Mouse (Mus musculus): Measurements from ENCODE around the gene Pax6. TPM values are rescaled to one million over a fixed set of nuclear protein-coding genes. Genes with fewer than 3 reads are reported as not detected.
A peak's percentile ranks its signal among the peaks of the same experiment; 100 is the strongest.

Pax6 gene
- polyA plus RNA-seq, 1 experiment from 2014 or later, result 1.8 TPM

- WGBS, result 3% methylated on average over 21 of the region's 24 CpGs
- peaks cover 9% of the 10 kb centered on the region for H3K4me1 ChIP-seq (ENCODE audit: control insufficient read depth, insufficient read depth, low read length)
- peak; percentile 41 for ATAC-seq
- no peak overlapping the region for H3K4me2 ChIP-seq (ENCODE audit: low read depth, low read length)
- H3K27ac ChIP-seq (ENCODE audit: low read length), result no peak overlapping the region
- H3K27me3 ChIP-seq (replicated peaks; ENCODE audit: control insufficient read depth, insufficient read depth, low read length), result peaks cover 82% of the 10 kb centered on the region
- H3K36me3 ChIP-seq (ENCODE audit: control insufficient read depth, insufficient read depth, low read length), result no peaks in the 10 kb centered on the region
- peak overlapping the region; percentile 4; the same call in 1 of the 2 replicates for H3K4me3 ChIP-seq (ENCODE audit: low read length)
- H3K9ac ChIP-seq (ENCODE audit: low read depth, low read length), result no peak overlapping the region
- H3K9me3 ChIP-seq (ENCODE audit: control insufficient read depth, low read length), result no peaks in the 10 kb centered on the region
These were observed 11.7 kb downstream of the Pax6 start for GRCm38 (mm10) chr2:105680146-105680998.

DNA sequence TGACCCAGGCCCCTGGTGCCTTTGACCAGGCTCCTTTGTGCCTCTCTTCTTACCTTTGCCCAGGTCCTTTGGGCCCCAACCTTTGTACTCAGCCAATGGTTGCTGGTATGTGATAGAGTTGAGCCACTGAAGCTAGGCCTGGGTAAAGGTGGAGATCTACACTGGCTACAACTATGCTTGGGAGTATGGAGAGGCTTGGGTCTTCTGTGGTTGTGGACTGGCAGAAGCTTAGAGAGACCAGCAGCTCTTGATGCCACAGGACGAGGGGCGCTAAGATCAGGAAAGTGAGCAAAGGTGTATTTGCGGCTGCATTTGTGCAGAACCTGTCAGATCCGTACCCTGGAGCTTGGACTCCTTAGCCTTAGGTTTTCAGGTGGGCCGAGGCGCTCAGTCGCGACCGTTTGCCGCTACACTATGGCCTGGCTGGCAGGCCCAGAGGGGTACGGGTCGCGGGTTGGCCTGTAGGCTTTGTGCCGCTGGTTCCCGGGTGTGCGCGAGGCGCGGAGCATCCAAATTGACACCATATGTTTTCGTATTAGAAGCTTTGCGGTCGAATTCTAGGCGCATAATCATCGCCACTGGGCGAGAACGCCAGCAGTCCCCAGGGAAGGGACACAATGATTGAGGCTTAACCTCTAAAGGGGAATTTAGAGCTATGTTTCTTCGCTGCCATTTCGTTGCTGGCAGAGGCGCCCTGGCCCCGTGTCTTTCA lies 12.5 kb downstream of the Pax6 start:
- Histone ChIP-seq H3K4me2 (ENCODE audit: low read depth, low read length) (no peak overlapping the region), H3K27me3 (replicated peaks; ENCODE audit: control insufficient read depth, insufficient read depth, low read length) (peaks cover 82% of the 10 kb centered on the region), H3K27ac (ENCODE audit: low read length) (no peak overlapping the region), H3K9ac (ENCODE audit: low read depth, low read length) (no peak overlapping the region), H3K4me3 (ENCODE audit: low read length) (no peak overlapping the region), H3K9me3 (ENCODE audit: control insufficient read depth, low read length) (no peaks in the 10 kb centered on the region), H3K36me3 (ENCODE audit: control insufficient read depth, insufficient read depth, low read length) (no peaks in the 10 kb centered on the region), H3K4me1 (ENCODE audit: control insufficient read depth, insufficient read depth, low read length) (peaks cover 5% of the 10 kb centered on the region; the same call in 1 of the 2 replicates)
- WGBS, result 3% methylated on average over 30 of the region's 30 CpGs
- ATAC-seq, result peak; percentile 49

GRCm38 (mm10) chr2:105682011-105682501 lies 13.4 kb downstream of the Pax6 start:
- Histone ChIP-seq H3K9me3 (ENCODE audit: control insufficient read depth, low read length) (no peaks in the 10 kb centered on the region), H3K9ac (ENCODE audit: low read depth, low read length) (no peak overlapping the region), H3K27me3 (replicated peaks; ENCODE audit: control insufficient read depth, insufficient read depth, low read length) (peaks cover 81% of the 10 kb centered on the region), H3K4me2 (ENCODE audit: low read depth, low read length) (no peak overlapping the region), H3K4me1 (ENCODE audit: control insufficient read depth, insufficient read depth, low read length) (no peaks in the 10 kb centered on the region), H3K27ac (ENCODE audit: low read length) (no peak overlapping the region), H3K36me3 (ENCODE audit: control insufficient read depth, insufficient read depth, low read length) (no peaks in the 10 kb centered on the region), H3K4me3 (ENCODE audit: low read length) (no peak overlapping the region)
- no peak for ATAC-seq
- WGBS, result 1% methylated on average over 23 of the region's 23 CpGs

- H3K9me3 ChIP-seq (ENCODE audit: control insufficient read depth, low read length), result no peaks in the 10 kb centered on the region
- ATAC-seq, result no peak
- H3K36me3 ChIP-seq (ENCODE audit: control insufficient read depth, insufficient read depth, low read length), result no peaks in the 10 kb centered on the region
- H3K4me2 ChIP-seq (ENCODE audit: low read depth, low read length), result no peak overlapping the region
- peaks cover 5% of the 10 kb centered on the region; the same call in 1 of the 2 replicates for H3K4me1 ChIP-seq (ENCODE audit: control insufficient read depth, insufficient read depth, low read length)
- H3K27me3 ChIP-seq (replicated peaks; ENCODE audit: control insufficient read depth, insufficient read depth, low read length), result peaks cover 83% of the 10 kb centered on the region
- WGBS, result 6% methylated on average over 21 of the region's 21 CpGs
- no peak overlapping the region for H3K9ac ChIP-seq (ENCODE audit: low read depth, low read length)
- no peak overlapping the region for H3K4me3 ChIP-seq (ENCODE audit: low read length)
- no peak overlapping the region for H3K27ac ChIP-seq (ENCODE audit: low read length)
These were observed 14.1 kb downstream of the Pax6 start for GRCm38 (mm10) chr2:105682634-105683351.

DNA sequence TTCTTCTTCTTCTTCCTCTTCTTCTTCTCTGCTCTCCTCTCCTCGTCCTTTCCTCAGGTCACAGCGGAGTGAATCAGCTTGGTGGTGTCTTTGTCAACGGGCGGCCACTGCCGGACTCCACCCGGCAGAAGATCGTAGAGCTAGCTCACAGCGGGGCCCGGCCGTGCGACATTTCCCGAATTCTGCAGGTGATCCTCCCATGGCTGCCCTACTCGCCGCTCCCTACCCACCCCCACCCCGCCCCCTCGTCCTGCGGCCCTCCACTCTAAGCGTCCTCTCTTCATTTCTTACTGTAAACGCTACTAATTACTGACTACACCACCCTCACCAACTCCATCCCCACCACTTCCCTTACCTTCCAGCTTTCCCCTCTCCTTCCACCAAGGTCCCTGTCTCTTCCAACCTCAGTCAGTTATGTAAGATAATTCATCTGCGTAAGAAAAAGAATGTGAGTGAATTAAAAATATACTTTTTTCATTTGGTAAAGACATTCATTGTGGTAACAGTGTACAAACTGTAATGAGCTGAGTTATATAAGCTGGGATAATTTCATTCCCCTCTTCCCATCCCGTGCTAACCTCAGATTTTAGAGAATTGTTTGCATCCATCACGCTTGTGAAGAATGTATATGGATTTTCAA lies 15.2 kb downstream of the Pax6 start:
- 4% methylated on average over 22 of the region's 22 CpGs for WGBS
- Histone ChIP-seq H3K36me3 (ENCODE audit: control insufficient read depth, insufficient read depth, low read length) (no peaks in the 10 kb centered on the region), H3K9ac (ENCODE audit: low read depth, low read length) (no peak overlapping the region), H3K4me3 (ENCODE audit: low read length) (no peak overlapping the region), H3K27ac (ENCODE audit: low read length) (no peak overlapping the region), H3K4me1 (ENCODE audit: control insufficient read depth, insufficient read depth, low read length) (peaks cover 5% of the 10 kb centered on the region; the same call in 1 of the 2 replicates), H3K9me3 (ENCODE audit: control insufficient read depth, low read length) (no peaks in the 10 kb centered on the region), H3K4me2 (ENCODE audit: low read depth, low read length) (no peak overlapping the region), H3K27me3 (replicated peaks; ENCODE audit: control insufficient read depth, insufficient read depth, low read length) (peaks cover 85% of the 10 kb centered on the region)
- ATAC-seq, result no peak

- H3K27me3 ChIP-seq (replicated peaks; ENCODE audit: control insufficient read depth, insufficient read depth, low read length), result peaks cover 85% of the 10 kb centered on the region
- no peak overlapping the region for H3K9ac ChIP-seq (ENCODE audit: low read depth, low read length)
- no peaks in the 10 kb centered on the region for H3K36me3 ChIP-seq (ENCODE audit: control insufficient read depth, insufficient read depth, low read length)
- no peak overlapping the region for H3K27ac ChIP-seq (ENCODE audit: low read length)
- H3K4me1 ChIP-seq (ENCODE audit: control insufficient read depth, insufficient read depth, low read length), result peaks cover 5% of the 10 kb centered on the region; the same call in 1 of the 2 replicates
- H3K9me3 ChIP-seq (ENCODE audit: control insufficient read depth, low read length), result no peaks in the 10 kb centered on the region
- ATAC-seq, result no peak
- H3K4me3 ChIP-seq (ENCODE audit: low read length), result no peak overlapping the region
- no peak overlapping the region for H3K4me2 ChIP-seq (ENCODE audit: low read depth, low read length)
- 6% methylated on average over 11 of the region's 11 CpGs for WGBS
These were observed 16.4 kb downstream of the Pax6 start for GRCm38 (mm10) chr2:105684991-105685650.

DNA sequence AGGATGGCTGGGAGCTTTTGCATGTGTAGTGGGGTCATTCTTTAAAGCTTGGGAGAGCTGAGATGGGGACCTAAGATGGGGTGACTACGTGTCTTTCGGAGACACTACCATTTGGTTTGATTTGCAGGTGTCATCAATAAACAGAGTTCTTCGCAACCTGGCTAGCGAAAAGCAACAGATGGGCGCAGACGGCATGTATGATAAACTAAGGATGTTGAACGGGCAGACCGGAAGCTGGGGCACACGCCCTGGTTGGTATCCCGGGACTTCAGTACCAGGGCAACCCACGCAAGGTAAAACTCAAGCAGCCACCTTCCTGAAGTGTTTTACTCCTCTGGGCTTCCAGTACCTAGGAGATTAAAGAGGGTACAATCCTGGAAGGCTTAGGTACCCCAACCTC lies 17.0 kb downstream of the Pax6 start:
- no peak for ATAC-seq
- H3K27me3 ChIP-seq (replicated peaks; ENCODE audit: control insufficient read depth, insufficient read depth, low read length), result peaks cover 84% of the 10 kb centered on the region
- 8% methylated on average over 11 of the region's 11 CpGs for WGBS
- H3K9ac ChIP-seq (ENCODE audit: low read depth, low read length), result no peak overlapping the region
- H3K27ac ChIP-seq (ENCODE audit: low read length), result no peak overlapping the region
- H3K4me2 ChIP-seq (ENCODE audit: low read depth, low read length), result no peak overlapping the region
- H3K4me3 ChIP-seq (ENCODE audit: low read length), result no peak overlapping the region
- H3K36me3 ChIP-seq (ENCODE audit: control insufficient read depth, insufficient read depth, low read length), result no peaks in the 10 kb centered on the region
- peaks cover 5% of the 10 kb centered on the region; the same call in 1 of the 2 replicates for H3K4me1 ChIP-seq (ENCODE audit: control insufficient read depth, insufficient read depth, low read length)
- H3K9me3 ChIP-seq (ENCODE audit: control insufficient read depth, low read length), result no peaks in the 10 kb centered on the region

DNA sequence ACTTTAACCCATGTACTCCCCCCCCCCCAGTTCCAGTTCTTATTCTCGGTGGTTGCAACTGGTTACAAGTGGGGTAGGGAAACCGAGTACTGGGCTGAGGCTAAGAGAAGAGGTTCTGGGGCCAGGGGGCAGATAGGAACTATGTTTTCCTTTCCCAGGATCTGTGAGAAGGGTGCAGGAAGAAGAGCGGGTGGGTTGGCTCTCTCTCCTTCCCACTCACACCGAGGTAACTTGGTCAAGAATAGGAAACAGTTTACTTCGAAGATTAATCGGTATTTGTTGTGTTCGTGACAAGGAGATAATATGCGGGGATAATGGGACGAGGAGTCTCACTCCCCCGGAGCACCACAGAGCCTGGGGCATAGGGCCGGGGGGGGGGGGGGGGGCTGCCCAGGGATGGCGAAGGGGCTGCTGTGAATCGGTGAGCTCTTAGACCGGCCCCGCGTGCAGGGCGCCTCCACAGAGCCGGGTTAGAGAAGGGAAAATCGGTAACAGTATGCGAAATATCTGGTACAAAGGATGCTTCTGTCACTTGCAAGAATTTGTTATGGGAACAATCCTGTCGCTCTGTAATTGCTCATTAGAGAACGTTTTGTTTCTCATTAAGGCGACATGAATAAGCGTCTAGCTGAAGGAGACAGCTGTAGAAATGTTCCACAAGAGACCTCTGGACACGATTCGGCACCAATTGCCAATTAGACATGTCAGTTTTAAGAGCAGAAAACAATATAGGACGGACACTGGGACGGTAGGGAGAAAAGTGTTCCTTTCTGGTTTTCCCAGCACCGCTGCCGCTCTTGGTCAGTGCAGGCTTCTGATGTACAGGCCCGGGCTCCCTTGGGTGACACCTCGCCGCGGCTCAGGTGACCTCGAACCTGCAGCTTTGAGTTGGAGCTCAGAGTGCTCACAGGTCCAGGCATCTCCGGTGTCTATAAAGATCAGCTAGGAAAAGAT lies 17.9 kb downstream of the Pax6 start:
- no peak for ATAC-seq
- 2% methylated on average over 36 of the region's 36 CpGs for WGBS
- H3K36me3 ChIP-seq (ENCODE audit: control insufficient read depth, insufficient read depth, low read length), result no peaks in the 10 kb centered on the region
- H3K4me1 ChIP-seq (ENCODE audit: control insufficient read depth, insufficient read depth, low read length), result peaks cover 5% of the 10 kb centered on the region; the same call in 1 of the 2 replicates
- H3K9ac ChIP-seq (ENCODE audit: low read depth, low read length), result no peak overlapping the region
- H3K4me3 ChIP-seq (ENCODE audit: low read length), result peak overlapping the region; percentile 26; the same call in 1 of the 2 replicates
- no peak overlapping the region for H3K27ac ChIP-seq (ENCODE audit: low read length)
- no peak overlapping the region for H3K4me2 ChIP-seq (ENCODE audit: low read depth, low read length)
- H3K9me3 ChIP-seq (ENCODE audit: control insufficient read depth, low read length), result no peaks in the 10 kb centered on the region
- peaks cover 78% of the 10 kb centered on the region for H3K27me3 ChIP-seq (replicated peaks; ENCODE audit: control insufficient read depth, insufficient read depth, low read length)

Data from intestine, embryonic 16.5 days (tissue).